13 mouse cellular contexts compared by ENCODE assay signal in genomic region chr7:67442284-67442683, GRCm38 (mm10).
DNase-seq lines count a peak whose midpoint lies in the region; ATAC-seq and TF ChIP-seq lines count a peak whose summit lies in the region.
"Had no signal": no experiment of that assay in that cellular context is flagged by ENCODE, and none has a peak within 500 bp of the region (broad histone marks: within the 10 kb centered on the region; RNA-seq: fewer than 3 reads in every experiment).

No protein-coding gene starts in this region.

- no peak for ATAC-seq in hindbrain, embryonic 12.5 days (ENCODE audit: low FRiP score)
- no peak for ATAC-seq in hindbrain, embryonic 11.5 days (ENCODE audit: low FRiP score)
- ATAC-seq: intestine, postnatal 0 days had no signal

- TF ChIP-seq POLR2A in olfactory bulb, adult 2 months (IDR thresholded peaks at IDR 0.05; ENCODE audit: insufficient read depth, low read depth, low read length), result no peak

- H3K4me1 ChIP-seq in hindbrain, embryonic 12.5 days, result peaks cover 45% of the 10 kb centered on the region
- H3K4me1 ChIP-seq in hindbrain, embryonic 11.5 days (replicated peaks; ENCODE audit: control insufficient read depth, insufficient read depth, low read length), result peaks cover 10% of the 10 kb centered on the region
- peaks cover 46% of the 10 kb centered on the region for H3K4me1 ChIP-seq in limb, embryonic 10.5 days
- H3K4me1 ChIP-seq in olfactory bulb, adult 2 months (ENCODE audit: control insufficient read depth, insufficient read depth, low read length), result peaks cover 33% of the 10 kb centered on the region

- H3K9me3 ChIP-seq in hindbrain, embryonic 12.5 days (replicated peaks), result no peaks in the 10 kb centered on the region
- H3K9me3 ChIP-seq in hindbrain, embryonic 11.5 days (ENCODE audit: control insufficient read depth, low read length), result no peaks in the 10 kb centered on the region
- H3K9me3 ChIP-seq in limb, embryonic 10.5 days (replicated peaks), result no peaks in the 10 kb centered on the region
- H3K9me3 ChIP-seq: G1E; heart, embryonic 15.5 days had no signal

- no peak overlapping the region for H3K4me3 ChIP-seq in hindbrain, embryonic 12.5 days
- no peak overlapping the region for H3K4me3 ChIP-seq in hindbrain, embryonic 11.5 days (ENCODE audit: low read depth, low read length)
- no peak overlapping the region for H3K4me3 ChIP-seq in limb, embryonic 10.5 days
- H3K4me3 ChIP-seq in olfactory bulb, adult 2 months (ENCODE audit: insufficient read depth, low read depth, low read length), result no peak overlapping the region
- H3K4me3 ChIP-seq: heart, embryonic 15.5 days had no signal

- WGBS in hindbrain, embryonic 12.5 days, result 76% methylated on average over 7 of the region's 7 CpGs
- WGBS in hindbrain, embryonic 11.5 days, result 82% methylated on average over 7 of the region's 7 CpGs
- 69% methylated on average over 7 of the region's 7 CpGs for WGBS in limb, embryonic 10.5 days
- WGBS in olfactory bulb, adult 2 months, result 67% methylated on average over 7 of the region's 7 CpGs

- no peak for DNase-seq in hindbrain, embryonic 11.5 days (ENCODE audit: low spot score)
- peak; percentile 30 for DNase-seq in NIH3T3 (ENCODE audit: low read depth)
- DNase-seq in limb, embryonic 10.5 days (ENCODE audit: low spot score), result no peak
- no peak for DNase-seq in retina, embryonic 14.5 days (ENCODE audit: low spot score)
- DNase-seq in urinary bladder, postnatal 10 days (ENCODE audit: low spot score), result no peak
- DNase-seq in T-cell, adult 2 months (ENCODE audit: low spot score), result no peak
- DNase-seq: adrenal gland, postnatal 10 days; kidney, postnatal 14 days had no signal

- no peaks in the 10 kb centered on the region for H3K36me3 ChIP-seq in hindbrain, embryonic 12.5 days
- H3K36me3 ChIP-seq in hindbrain, embryonic 11.5 days (ENCODE audit: control insufficient read depth, insufficient read depth, low read length), result no peaks in the 10 kb centered on the region
- H3K36me3 ChIP-seq in limb, embryonic 10.5 days, result no peaks in the 10 kb centered on the region
- H3K36me3 ChIP-seq: G1E; heart, embryonic 15.5 days had no signal

- TF ChIP-seq CTCF in olfactory bulb, adult 2 months (IDR thresholded peaks at IDR 0.05; ENCODE audit: insufficient read depth, low read depth, low read length), result no peak

- H3K4me2 ChIP-seq in hindbrain, embryonic 12.5 days (replicated peaks), result no peak overlapping the region
- H3K4me2 ChIP-seq in hindbrain, embryonic 11.5 days (replicated peaks; ENCODE audit: low read depth, low read length), result no peak overlapping the region

- 0 out of 2 replicates have a peak overlapping the region, but pooled peaks have one; percentile 79 for H3K27ac ChIP-seq in hindbrain, embryonic 12.5 days
- H3K27ac ChIP-seq in hindbrain, embryonic 11.5 days (ENCODE audit: low read depth, low read length), result no peak overlapping the region
- H3K27ac ChIP-seq in limb, embryonic 10.5 days, result 0 out of 2 replicates have a peak overlapping the region, but pooled peaks have one; percentile 7
- peak overlapping the region; percentile 87; the same call in 1 of the 2 replicates for H3K27ac ChIP-seq in olfactory bulb, adult 2 months (ENCODE audit: insufficient read depth, low read depth, low read length)

- no peak overlapping the region for H3K9ac ChIP-seq in hindbrain, embryonic 12.5 days
- no peak overlapping the region for H3K9ac ChIP-seq in hindbrain, embryonic 11.5 days (ENCODE audit: low read depth, low read length)

- H3K27me3 ChIP-seq in hindbrain, embryonic 12.5 days, result no peaks in the 10 kb centered on the region
- H3K27me3 ChIP-seq in hindbrain, embryonic 11.5 days (ENCODE audit: control insufficient read depth, insufficient read depth, low read length), result no peaks in the 10 kb centered on the region
- H3K27me3 ChIP-seq in limb, embryonic 10.5 days (ENCODE audit: low read depth, poor library complexity, severe bottlenecking), result no peaks in the 10 kb centered on the region
- H3K27me3 ChIP-seq: heart, embryonic 15.5 days had no signal
